Mouse (Mus musculus) midbrain, embryonic 14.5 days (tissue): ENCODE results near the gene Fhit. TPM values are rescaled to one million over a fixed set of nuclear protein-coding genes. Genes with fewer than 3 reads are reported as not detected.

Source experiments
- ATAC-seq: fragments of 200-750 bp; cut with Nextera tagmentation; 2 replicates; pipeline ENCODE4 v1.8.0; 2017; ENCODE audit warnings: moderate number of reproducible peaks, moderate library complexity; ENCODE audit not compliant: low FRiP score, low TSS enrichment
- DNase-seq: peaks from one replicate; pipeline ENCODE4 v3.0.0-alpha.2; 2015
- H3K27ac ChIP-seq: fragments of 300-500 bp; sonication (generic); replicated peaks from 2 replicates; pipeline ENCODE4 v1.5.1; 2014; ENCODE audit warnings: mild to moderate bottlenecking, low read depth, low read length, moderate library complexity
- H3K27me3 ChIP-seq: fragments of 300-500 bp; sonication (generic); 2 replicates; pipeline ENCODE4 v1.6.1; 2014; ENCODE audit warnings: low read length, control low read depth, mixed read lengths; ENCODE audit not compliant: control insufficient read depth, insufficient read depth
- H3K36me3 ChIP-seq: fragments of 300-500 bp; sonication (generic); 2 replicates; pipeline ENCODE4 v1.6.1; 2014; ENCODE audit warnings: low read length, control low read depth; ENCODE audit not compliant: control insufficient read depth, insufficient read depth
- H3K4me1 ChIP-seq: fragments of 300-500 bp; sonication (generic); 2 replicates; pipeline ENCODE4 v1.6.1; 2014; ENCODE audit warnings: mild to moderate bottlenecking, antibody characterized with exemption, low read length, control low read depth; ENCODE audit not compliant: control insufficient read depth, insufficient read depth
- H3K4me2 ChIP-seq: fragments of 300-500 bp; sonication (generic); 2 replicates; pipeline ENCODE4 v1.6.1; 2014; ENCODE audit warnings: mild to moderate bottlenecking, low read length, moderate library complexity
- H3K4me3 ChIP-seq: fragments of 300-500 bp; sonication (generic); replicated peaks from 2 replicates; pipeline ENCODE4 v1.5.1; 2014; ENCODE audit warnings: low read depth, low read length
- H3K9ac ChIP-seq: fragments of 300-500 bp; sonication (generic); replicated peaks from 2 replicates; pipeline ENCODE4 v1.6.1; 2014; ENCODE audit warnings: mild to moderate bottlenecking, low read length, moderate library complexity
- H3K9me3 ChIP-seq: fragments of 300-500 bp; sonication (generic); 2 replicates; pipeline ENCODE4 v1.6.1; 2016; ENCODE audit warnings: low read length, control low read depth, mixed read lengths; ENCODE audit not compliant: control insufficient read depth
- WGBS: fragments of 180-500 bp; shearing (Covaris S2); extraction: QIAGEN DNeasy Blood & Tissue Kit; methylation state at CpG from one replicate; pipeline ENCODE4 v1.1.7; 2014; 5-methylcytosine and 5-hydroxymethylcytosine counted together
- polyA plus RNA-seq: library from polyadenylated mRNA; unstranded; fragments of >200 nt; fragmentation: Nextera tagmentation; extraction: Ambion mirVana; gene quantifications from 2 replicates; pipeline ENCODE4 v1.2.1, GENCODE M21; 2014

The Fhit gene
- polyA plus RNA-seq, 1 experiment from 2014 or later = 10.6 TPM

GRCm38 (mm10) chr14:10129088-10129487 lies 1032.7 kb downstream of the Fhit start:
- WGBS = 94% methylated on average over 7 of the region's 7 CpGs
- H3K4me3 ChIP-seq = no peak overlapping the region

GRCm38 (mm10) chr14:10126536-10126935 lies 1035.3 kb downstream of the Fhit start:
- no peaks in the 10 kb centered on the region for H3K36me3 ChIP-seq
- H3K9me3 ChIP-seq = no peaks in the 10 kb centered on the region
- ATAC-seq (no peak), DNase-seq (no peak)
- no peak overlapping the region for H3K4me3 ChIP-seq
- no peaks in the 10 kb centered on the region for H3K27me3 ChIP-seq
- H3K4me1 ChIP-seq = no peaks in the 10 kb centered on the region
- H3K9ac ChIP-seq = no peak overlapping the region
- H3K4me2 ChIP-seq = no peak overlapping the region
- no peak overlapping the region for H3K27ac ChIP-seq

More at GRCm38 (mm10) chr14:10129088-10129487, 1032.7 kb downstream of the Fhit start:
- ATAC-seq (no peak), DNase-seq (no peak)
- no peak overlapping the region for H3K27ac ChIP-seq
- no peak overlapping the region for H3K9ac ChIP-seq
- no peak overlapping the region for H3K4me2 ChIP-seq
- no peaks in the 10 kb centered on the region for H3K36me3 ChIP-seq
- no peaks in the 10 kb centered on the region for H3K9me3 ChIP-seq
- H3K4me1 ChIP-seq = no peaks in the 10 kb centered on the region
- H3K27me3 ChIP-seq = no peaks in the 10 kb centered on the region

DNA sequence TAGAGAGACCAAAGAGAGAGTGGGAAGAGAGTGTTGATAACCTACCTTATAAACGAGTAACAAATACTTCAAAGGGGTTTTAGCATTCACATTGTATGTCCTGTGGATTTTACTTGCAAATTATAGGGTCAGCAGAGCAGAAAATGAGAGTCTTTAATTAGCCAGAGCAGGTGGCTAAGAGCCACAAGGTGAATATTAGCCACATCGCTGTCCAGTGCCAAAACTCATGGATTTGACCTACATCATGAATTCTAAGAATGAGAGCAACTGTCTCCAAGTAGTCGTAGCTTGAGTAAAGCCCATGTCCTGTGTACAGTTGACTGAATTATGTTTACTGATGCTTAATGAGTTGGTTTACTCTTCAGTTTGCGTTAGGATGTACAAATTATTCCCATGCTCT lies 1039.7 kb downstream of the Fhit start:
- Histone ChIP-seq H3K4me3 (no peak overlapping the region), H3K27ac (no peak overlapping the region), H3K36me3 (no peaks in the 10 kb centered on the region), H3K27me3 (no peaks in the 10 kb centered on the region), H3K9ac (no peak overlapping the region), H3K4me2 (no peak overlapping the region), H3K9me3 (no peaks in the 10 kb centered on the region), H3K4me1 (no peaks in the 10 kb centered on the region)
- ATAC-seq (no peak), DNase-seq (no peak)
- 82% methylated on average over 4 of the region's 4 CpGs for WGBS

DNA sequence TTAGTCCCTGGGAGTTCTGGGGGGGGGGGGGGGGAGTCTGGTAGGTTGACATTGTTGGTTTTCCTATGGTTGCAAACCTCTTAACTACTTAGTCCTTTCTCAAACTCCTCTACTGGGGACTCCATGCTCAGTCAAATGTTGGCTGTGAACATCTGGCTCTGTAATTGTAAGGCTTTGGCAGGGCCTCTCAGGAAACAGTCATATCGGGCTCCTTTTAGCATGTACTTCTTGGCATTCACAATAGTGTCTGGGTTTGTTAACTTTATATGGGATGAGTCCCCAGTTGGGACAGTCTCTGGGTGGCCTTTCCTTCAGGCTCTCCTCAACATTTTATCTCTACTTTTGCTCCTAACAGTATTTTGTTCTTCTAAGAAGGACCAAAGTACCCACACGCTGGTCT lies 1065.6 kb downstream of the Fhit start:
- WGBS = 96% methylated on average over 2 of the region's 2 CpGs
- ATAC-seq (no peak), DNase-seq (no peak)
- H3K4me2 ChIP-seq = no peak overlapping the region
- no peaks in the 10 kb centered on the region for H3K36me3 ChIP-seq
- no peaks in the 10 kb centered on the region for H3K27me3 ChIP-seq
- no peaks in the 10 kb centered on the region for H3K4me1 ChIP-seq
- H3K9ac ChIP-seq = no peak overlapping the region
- H3K4me3 ChIP-seq = no peak overlapping the region
- H3K27ac ChIP-seq = no peak overlapping the region
- no peaks in the 10 kb centered on the region for H3K9me3 ChIP-seq

- WGBS = 84% methylated on average over 3 of the region's 3 CpGs
- no peak overlapping the region for H3K4me3 ChIP-seq
- no peak overlapping the region for H3K9ac ChIP-seq
- H3K4me1 ChIP-seq = no peaks in the 10 kb centered on the region
- H3K4me2 ChIP-seq = no peak overlapping the region
- H3K36me3 ChIP-seq = no peaks in the 10 kb centered on the region
- ATAC-seq (no peak), DNase-seq (no peak)
- H3K27ac ChIP-seq = no peak overlapping the region
- H3K9me3 ChIP-seq = no peaks in the 10 kb centered on the region
- no peaks in the 10 kb centered on the region for H3K27me3 ChIP-seq
Observed at GRCm38 (mm10) chr14:10079062-10079461, 1082.8 kb downstream of the Fhit start.

DNA sequence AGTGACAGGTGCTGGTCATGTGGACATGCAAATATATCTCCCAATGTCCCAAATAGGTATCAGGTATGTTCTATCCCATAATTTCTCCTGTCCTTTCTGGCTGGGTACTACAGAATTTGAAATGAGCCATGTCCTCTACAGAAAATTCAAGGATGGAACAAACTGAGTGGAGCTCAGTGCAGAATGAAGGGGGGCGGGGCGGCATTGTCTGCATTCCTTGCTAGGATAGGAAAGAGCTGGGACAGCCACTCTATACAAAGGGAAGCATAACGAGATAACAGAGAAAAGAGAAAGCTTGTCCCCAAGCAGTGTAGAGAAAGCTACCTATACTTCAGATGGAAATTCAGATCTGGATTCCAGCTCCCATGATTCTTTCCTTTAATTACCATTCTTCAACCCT lies 1111.9 kb downstream of the Fhit start:
- DNase-seq (no peak), ATAC-seq (no peak)
- no peaks in the 10 kb centered on the region for H3K4me1 ChIP-seq
- no peaks in the 10 kb centered on the region for H3K9me3 ChIP-seq
- no peaks in the 10 kb centered on the region for H3K27me3 ChIP-seq
- H3K36me3 ChIP-seq = no peaks in the 10 kb centered on the region
- H3K9ac ChIP-seq = no peak overlapping the region
- no peak overlapping the region for H3K27ac ChIP-seq
- H3K4me3 ChIP-seq = no peak overlapping the region
- no peak overlapping the region for H3K4me2 ChIP-seq
- WGBS = 74% methylated on average over 3 of the region's 3 CpGs

DNA sequence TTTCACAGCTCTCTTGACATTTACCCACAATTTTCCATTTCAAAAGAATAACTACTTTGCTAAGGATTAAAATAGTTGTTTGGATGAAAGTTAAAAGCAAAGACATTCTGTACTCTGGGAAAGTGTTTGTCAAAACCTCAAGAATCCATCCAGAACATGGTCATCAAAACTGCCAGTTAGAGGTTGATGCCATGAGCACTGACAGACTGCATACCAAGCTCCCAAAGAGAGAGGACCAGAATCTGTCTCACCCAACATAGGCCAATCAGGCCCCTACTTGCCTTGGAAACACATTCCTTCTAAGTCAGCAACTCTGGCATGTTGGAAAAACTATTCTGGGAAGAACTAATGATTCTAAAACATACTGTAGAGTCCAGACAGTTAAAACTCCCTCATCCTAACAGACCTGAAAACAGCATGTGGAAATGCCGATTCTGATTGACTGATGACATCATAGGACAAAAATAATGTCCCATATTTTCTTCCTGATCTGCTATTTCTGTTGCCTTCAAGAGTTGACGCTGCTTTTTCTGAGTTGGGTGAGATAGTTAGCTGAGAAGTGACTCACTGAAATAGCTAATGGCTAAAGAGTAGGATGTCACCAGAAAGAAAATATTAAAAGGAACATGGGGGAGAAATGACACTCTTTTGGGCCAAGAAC lies 1114.6 kb downstream of the Fhit start:
- 93% methylated on average over 2 of the region's 2 CpGs for WGBS
- Histone ChIP-seq H3K4me1 (no peaks in the 10 kb centered on the region), H3K27me3 (no peaks in the 10 kb centered on the region), H3K27ac (no peak overlapping the region), H3K36me3 (no peaks in the 10 kb centered on the region), H3K9ac (no peak overlapping the region), H3K4me2 (no peak overlapping the region), H3K9me3 (no peaks in the 10 kb centered on the region), H3K4me3 (no peak overlapping the region)
- no peak for ATAC-seq
- DNase-seq = no peak

- DNase-seq (peak; percentile 56), ATAC-seq (no peak)
- Histone ChIP-seq H3K27me3 (no peaks in the 10 kb centered on the region), H3K9ac (no peak overlapping the region), H3K4me1 (no peaks in the 10 kb centered on the region), H3K9me3 (no peaks in the 10 kb centered on the region), H3K36me3 (no peaks in the 10 kb centered on the region), H3K27ac (no peak overlapping the region), H3K4me3 (no peak overlapping the region), H3K4me2 (no peak overlapping the region)
- 14% methylated on average over 7 of the region's 7 CpGs for WGBS
Observed at GRCm38 (mm10) chr14:10046336-10047122, 1115.3 kb downstream of the Fhit start.

DNA sequence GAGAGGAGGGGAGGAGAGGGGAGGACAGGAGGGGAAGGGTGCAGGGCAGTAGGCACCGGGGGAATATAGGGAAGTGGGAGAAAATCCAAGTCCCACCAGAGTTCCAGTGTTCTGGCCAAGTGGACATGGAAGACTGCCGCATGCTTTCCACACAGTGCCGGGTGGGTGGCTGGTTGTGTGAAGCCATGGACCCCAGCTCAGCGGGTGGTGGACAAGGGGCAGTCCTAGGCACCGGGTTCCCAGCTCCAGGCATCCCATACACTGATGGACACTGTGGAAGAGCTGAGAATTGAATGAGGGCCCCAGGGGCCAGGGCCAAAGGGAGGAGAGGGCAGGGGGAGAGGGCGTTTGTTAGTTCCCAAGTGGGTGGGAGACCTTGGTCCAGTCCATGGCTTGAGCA lies 1123.8 kb downstream of the Fhit start:
- H3K27me3 ChIP-seq = no peaks in the 10 kb centered on the region
- no peaks in the 10 kb centered on the region for H3K9me3 ChIP-seq
- H3K9ac ChIP-seq = no peak overlapping the region
- no peak for ATAC-seq
- H3K36me3 ChIP-seq = no peaks in the 10 kb centered on the region
- H3K4me2 ChIP-seq = no peak overlapping the region
- WGBS = 89% methylated on average over 6 of the region's 6 CpGs
- H3K4me3 ChIP-seq = no peak overlapping the region
- no peaks in the 10 kb centered on the region for H3K4me1 ChIP-seq
- no peak overlapping the region for H3K27ac ChIP-seq
- no peak for DNase-seq
